Mouse (Mus musculus) liver, postnatal 0 days (tissue): ENCODE measurements around the gene Cnpy3.

ENCODE experiments used
- CTCF ChIP-seq: sonication (generic); IDR thresholded peaks from 2 replicates; pipeline ENCODE4 v1.5.1; 2016; ENCODE audit warnings: antibody characterized with exemption, low read depth
- EP300 ChIP-seq: IDR thresholded peaks from 2 replicates; pipeline ENCODE4 v1.6.1; 2016; ENCODE audit warnings: antibody characterized with exemption, low read depth, mild to moderate bottlenecking

DNA sequence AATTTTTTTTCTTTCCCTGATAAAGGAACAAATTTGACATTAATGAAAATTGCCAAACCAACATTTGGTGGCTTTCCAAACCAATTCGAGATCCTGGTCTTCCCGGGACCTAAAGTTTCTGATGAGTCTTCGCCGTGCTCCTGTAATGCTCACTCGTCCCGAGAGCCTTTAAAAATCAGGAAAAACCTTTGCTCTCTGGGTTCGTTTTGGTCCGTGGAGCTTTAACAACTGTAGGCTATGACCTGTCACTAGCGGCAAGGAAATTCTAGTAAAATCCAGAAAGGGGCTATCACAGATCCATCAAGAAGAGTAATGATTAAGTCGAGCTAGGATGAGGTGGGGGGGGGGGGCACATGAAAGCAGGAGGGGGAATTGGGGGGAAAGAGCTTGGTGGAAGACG is 29.9 kb upstream of the Cnpy3 start:
- TF ChIP-seq CTCF = no peak
- TF ChIP-seq EP300 = no peak
